Mouse (Mus musculus): ENCODE results near the gene Olfr547. TPM values are rescaled to one million over a fixed set of nuclear protein-coding genes. Genes with fewer than 3 reads are reported as not detected.

The Olfr547 gene
- not detected for polyA plus RNA-seq (2017; shearing (Covaris generic))

GRCm38 (mm10) chr7:102534449-102534848 is at the start of gene Olfr547:
Olfr547 (plus strand) TSS chr7:102534749.

GRCm38 (mm10) chr7:102488161-102488560 is 46.4 kb upstream of the Olfr547 start, which contains the start of gene Olfr544:
Olfr544 (minus strand) TSS chr7:102488313.

GRCm38 (mm10) chr7:102499473-102499872 is 35.1 kb upstream of the Olfr547 start, which contains the start of gene Olfr545:
Olfr545 (minus strand) TSS chr7:102499573.

GRCm38 (mm10) chr7:102540596-102540995 is 6.0 kb downstream of the Olfr547 start, which contains the start of gene Olfr548-ps1:
Olfr548-ps1 (plus strand) TSS chr7:102540896.

GRCm38 (mm10) chr7:102549570-102549969 is 15.0 kb downstream of the Olfr547 start, which contains the start of gene Olfr549:
Olfr549 (plus strand) TSS chr7:102549870.

GRCm38 (mm10) chr7:102564999-102565997 is 30.7 kb downstream of the Olfr547 start, which contains the start of gene Trim21:
Trim21 (minus strand) TSS chr7:102565486.

GRCm38 (mm10) chr7:102571142-102571541 is 36.6 kb downstream of the Olfr547 start, which contains the start of gene Olfr550:
Olfr550 (plus strand) TSS chr7:102571442.

Other genes starting within 250 kb of the Olfr547 start
- gene Rrm1, start 93.1 kb upstream of the Olfr547 start, polyA plus RNA-seq (2017; shearing (Covaris generic)) = 10 to 100 TPM; 51.7 to 53.1 TPM
- under 1 TPM in 1 of 2 experiments, not detected in 1; 0.12 TPM for gene Olfr543, start 53.1 kb upstream of the Olfr547 start, polyA plus RNA-seq (2017; shearing (Covaris generic))
- under 1 TPM in 1 of 2 experiments, not detected in 1; 0.84 TPM for gene Olfr544, start 46.4 kb upstream of the Olfr547 start, polyA plus RNA-seq (2017; shearing (Covaris generic))
- gene Olfr545, start 35.2 kb upstream of the Olfr547 start, polyA plus RNA-seq (2017; shearing (Covaris generic)) = under 1 TPM in 1 of 2 experiments, not detected in 1; 0.41 TPM
- not detected for gene Olfr548-ps1, start 6.1 kb downstream of the Olfr547 start, polyA plus RNA-seq (2017; shearing (Covaris generic))
- gene Olfr549, start 15.1 kb downstream of the Olfr547 start, polyA plus RNA-seq (2017; shearing (Covaris generic)) = not detected
- gene Trim21, start 30.7 kb downstream of the Olfr547 start, polyA plus RNA-seq (2017; shearing (Covaris generic)) = 100 to 1,000 TPM in 1 of 2 experiments, 10 to 100 TPM in 1; 88.3 to 105 TPM
- gene Olfr550, start 36.7 kb downstream of the Olfr547 start, polyA plus RNA-seq (2017; shearing (Covaris generic)) = not detected
- not detected for gene Olfr551, start 57.1 kb downstream of the Olfr547 start, polyA plus RNA-seq (2017; shearing (Covaris generic))
- under 1 TPM in 1 of 2 experiments, not detected in 1; 0.04 TPM for gene Olfr552, start 63.0 kb downstream of the Olfr547 start, polyA plus RNA-seq (2017; shearing (Covaris generic))
- gene Olfr553, start 83.5 kb downstream of the Olfr547 start, polyA plus RNA-seq (2017; shearing (Covaris generic)) = under 1 TPM in 1 of 2 experiments, not detected in 1; 0.41 TPM
- gene Olfr554, start 103.7 kb downstream of the Olfr547 start, polyA plus RNA-seq (2017; shearing (Covaris generic)) = under 1 TPM in 1 of 2 experiments, not detected in 1; 0.45 TPM
- not detected for gene Olfr555, start 124.1 kb downstream of the Olfr547 start, polyA plus RNA-seq (2017; shearing (Covaris generic))
- gene Olfr556, start 130.2 kb downstream of the Olfr547 start, polyA plus RNA-seq (2017; shearing (Covaris generic)) = under 1 TPM in 1 of 2 experiments, not detected in 1; 0.07 TPM
- 1 to 10 TPM; 8.6 to 9.5 TPM for gene Trim68, start 152.6 kb downstream of the Olfr547 start, polyA plus RNA-seq (2017; shearing (Covaris generic))
- gene Olfr557, start 161.2 kb downstream of the Olfr547 start, polyA plus RNA-seq (2017; shearing (Covaris generic)) = not detected
- not detected for gene Olfr558, start 167.5 kb downstream of the Olfr547 start, polyA plus RNA-seq (2017; shearing (Covaris generic))
- gene Olfr33, start 184.3 kb downstream of the Olfr547 start, polyA plus RNA-seq (2017; shearing (Covaris generic)) = not detected
- gene Olfr559, start 192.7 kb downstream of the Olfr547 start, polyA plus RNA-seq (2017; shearing (Covaris generic)) = not detected
- gene Olfr560, start 224.6 kb downstream of the Olfr547 start, polyA plus RNA-seq (2017; shearing (Covaris generic)) = not detected
- gene Olfr78, start 224.7 kb downstream of the Olfr547 start, polyA plus RNA-seq (2017; shearing (Covaris generic)) = under 1 TPM in 1 of 2 experiments, not detected in 1; 0.14 TPM
- not detected for gene Olfr561, start 236.5 kb downstream of the Olfr547 start, polyA plus RNA-seq (2017; shearing (Covaris generic))

Data from activated CD4-positive, CD25-positive, alpha-beta regulatory T cell (primary cell).